Mouse (Mus musculus) liver, adult 2 months (tissue): Measurements from ENCODE around the gene Rnase10.

Experiments used
- CTCF ChIP-seq: fragments of 200-500 bp; IDR thresholded peaks from 2 replicates; pipeline ENCODE4 v1.5.1; 2011; ENCODE audit warnings: low read depth, low read length, control low read depth
- POLR2A ChIP-seq: fragments of 200-500 bp; IDR thresholded peaks from 2 replicates; pipeline ENCODE4 v1.6.1; 2011; ENCODE audit warnings: low read length, control low read depth; ENCODE audit not compliant: insufficient read depth; ENCODE audit errors: extremely low read depth

DNA sequence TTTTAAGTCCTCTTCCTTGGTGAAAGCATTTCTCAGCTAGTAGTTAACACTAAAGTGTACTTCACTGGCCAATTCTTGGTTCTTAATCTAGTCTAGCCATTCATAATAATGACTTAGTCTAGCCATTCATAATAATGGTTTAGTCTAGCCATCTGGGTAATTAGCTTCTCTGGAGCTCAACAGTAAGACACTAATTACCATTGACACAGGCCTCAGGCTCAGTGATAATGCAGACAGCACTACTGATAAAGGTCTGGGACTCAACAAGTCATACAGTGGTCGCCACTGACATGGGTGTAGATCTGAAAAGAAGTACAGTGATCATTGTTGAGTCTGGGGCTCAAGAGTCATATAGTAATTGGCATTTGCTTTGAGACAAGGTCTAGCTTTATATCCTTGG, 17.3 kb downstream of the Rnase10 start:
- TF ChIP-seq CTCF = no peak
- no peak for TF ChIP-seq POLR2A
